Mouse (Mus musculus) testis, adult 2 months (tissue): ENCODE data around the gene Ftl1.

Source experiments
- CTCF ChIP-seq: fragments of 200-500 bp; IDR thresholded peaks from 2 replicates; pipeline ENCODE4 v1.5.1; 2012; ENCODE audit warnings: low read depth, mild to moderate bottlenecking, inconsistent platforms, low read length, moderate library complexity; ENCODE audit not compliant: control insufficient read depth, insufficient read depth, insufficient replicate concordance
- POLR2A ChIP-seq: fragments of 200-500 bp; IDR thresholded peaks from 2 replicates; pipeline ENCODE4 v1.6.1; 2012; ENCODE audit warnings: low read depth, mild to moderate bottlenecking, inconsistent platforms, low read length, moderate library complexity; ENCODE audit not compliant: control insufficient read depth

DNA sequence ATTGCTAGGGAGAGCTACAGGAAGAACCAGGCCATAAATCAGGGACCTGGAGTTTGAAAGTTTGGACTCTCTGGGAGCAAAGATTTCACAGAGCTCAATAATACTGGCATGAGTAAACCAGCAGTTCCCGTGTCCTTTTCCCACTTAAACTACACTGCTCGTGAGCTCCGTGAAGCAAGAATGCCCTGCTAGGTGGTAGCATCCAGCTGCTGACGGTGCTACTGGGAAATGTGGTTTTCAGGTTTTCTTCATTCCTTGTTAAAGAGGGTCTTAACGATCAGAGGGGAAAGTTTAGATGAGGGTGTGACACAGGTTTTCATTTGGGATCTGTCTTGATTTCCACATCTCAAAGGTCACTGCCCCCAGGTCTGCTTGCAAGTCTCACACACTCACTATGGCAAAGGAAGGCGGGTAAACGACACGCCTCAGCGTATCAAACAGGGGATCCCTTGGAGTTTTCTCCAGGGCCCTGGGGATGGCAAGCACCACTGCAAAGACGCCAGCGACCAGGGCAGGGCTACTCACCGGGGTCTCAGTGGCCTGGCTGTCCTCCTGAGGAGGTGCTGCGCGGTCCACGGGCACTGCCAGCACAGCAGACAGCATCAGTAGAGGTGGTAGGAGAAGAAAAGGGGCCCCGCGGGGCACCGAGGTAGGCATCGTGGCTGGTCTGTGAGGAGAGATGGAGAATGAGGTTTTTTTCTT, 49.6 kb upstream of the Ftl1 start:
- no peak for TF ChIP-seq CTCF
- TF ChIP-seq POLR2A = no peak
